Mouse (Mus musculus) CH12.LX (cell line): ENCODE results near the gene Tmem145.

ENCODE experiments used
- CHD1 ChIP-seq: IDR thresholded peaks from 2 replicates; pipeline ENCODE4 v1.6.1; 2012; ENCODE audit warnings: low read depth, low read length, improper control_type of control experiment, inconsistent platforms
- CTCF ChIP-seq, 2 experiments: IDR thresholded peaks in 1 of 2; conservative IDR thresholded peaks in 1 of 2; 2 replicates each; pipeline ENCODE4 v1.5.1; 2011 to 2012; ENCODE audit warnings: low read depth in 2 of 2, low read length in 2 of 2, improper control_type of control experiment in 1 of 2, inconsistent platforms in 1 of 2, mild to moderate bottlenecking in 1 of 2, moderate library complexity in 1 of 2
- E2F4 ChIP-seq: IDR thresholded peaks from 2 replicates; pipeline ENCODE4 v1.6.1; 2011; ENCODE audit warnings: low read depth, low read length, improper control_type of control experiment; ENCODE audit not compliant: insufficient replicate concordance
- ELF1 ChIP-seq: IDR thresholded peaks from 2 replicates; pipeline ENCODE4 v1.6.1; 2014; ENCODE audit warnings: low read depth, mild to moderate bottlenecking, inconsistent platforms, low read length, improper control_type of control experiment
- EP300 ChIP-seq: IDR thresholded peaks from 2 replicates; pipeline ENCODE4 v1.6.1; 2011; ENCODE audit warnings: low read length, improper control_type of control experiment
- HCFC1 ChIP-seq: IDR thresholded peaks from 2 replicates; pipeline ENCODE4 v1.6.1; 2012; ENCODE audit warnings: low read depth, mild to moderate bottlenecking, inconsistent platforms, low read length, improper control_type of control experiment
- MEF2A ChIP-seq: IDR thresholded peaks from 2 replicates; pipeline ENCODE4 v1.6.1; 2014; ENCODE audit warnings: low read depth, mild to moderate bottlenecking, inconsistent platforms, low read length, improper control_type of control experiment, borderline replicate concordance
- MYC ChIP-seq: IDR thresholded peaks from 2 replicates; pipeline ENCODE4 v1.6.1; 2011; ENCODE audit warnings: low read depth, mild to moderate bottlenecking, improper control_type of control experiment, low read length
- NELFE ChIP-seq: IDR thresholded peaks from 2 replicates; pipeline ENCODE4 v1.6.1; 2011; ENCODE audit warnings: low read depth, low read length, improper control_type of control experiment
- POLR2AphosphoS2 ChIP-seq: IDR thresholded peaks from 2 replicates; pipeline ENCODE4 v1.6.1; 2011; ENCODE audit warnings: low read depth, low read length, improper control_type of control experiment
- SIN3A ChIP-seq: IDR thresholded peaks from 2 replicates; pipeline ENCODE4 v1.6.1; 2012; ENCODE audit warnings: low read length, improper control_type of control experiment, inconsistent platforms
- UBTF ChIP-seq: IDR thresholded peaks from 2 replicates; pipeline ENCODE4 v1.6.1; 2012; ENCODE audit warnings: low read depth, mild to moderate bottlenecking, inconsistent platforms, low read length, improper control_type of control experiment, moderate library complexity
- ZMIZ1 ChIP-seq: IDR thresholded peaks from 2 replicates; pipeline ENCODE4 v1.6.1; 2012; ENCODE audit warnings: low read depth, mild to moderate bottlenecking, inconsistent platforms, low read length, improper control_type of control experiment

DNA sequence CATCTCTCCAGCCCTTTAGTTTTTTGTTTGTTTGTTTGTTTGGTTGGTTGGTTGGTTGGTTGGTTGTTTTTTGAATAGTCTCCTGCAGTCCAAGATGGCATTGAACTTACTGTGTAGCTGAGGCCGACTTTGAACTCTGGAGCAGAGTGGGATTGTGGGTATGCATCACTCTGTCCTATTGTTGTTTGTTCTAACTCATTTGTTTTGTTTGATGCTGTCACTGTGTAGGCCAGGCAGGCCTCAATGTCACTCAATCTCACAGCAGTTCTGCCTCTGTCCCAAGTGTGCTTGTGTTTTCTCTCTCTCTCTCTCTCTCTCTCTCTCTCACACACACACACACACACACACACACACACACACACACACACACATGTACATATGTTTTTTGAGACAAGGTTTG, 44.0 kb upstream of the Tmem145 start:
- TF ChIP-seq CTCF (conservative IDR thresholded peaks at IDR 0.05 in 1 of 2, IDR thresholded peaks at IDR 0.05 in 1 of 2; ENCODE audit: low read depth in 2 of 2, low read length in 2 of 2) (no peak), ZMIZ1 (no peak), EP300 (no peak), E2F4 (no peak), CHD1 (no peak), MYC (no peak), HCFC1 (no peak), NELFE (no peak), SIN3A (no peak), ELF1 (no peak), MEF2A (no peak), POLR2AphosphoS2 (no peak), UBTF (no peak)
